8 mouse cellular contexts compared by ENCODE assay signal in genomic region chr15:100683041-100683440, GRCm38 (mm10). TPM values are rescaled to one million over a fixed set of nuclear protein-coding genes. Genes with fewer than 3 reads are reported as not detected.
A peak's percentile ranks its signal among the peaks of the same experiment; 100 is the strongest.
DNase-seq lines count a peak whose midpoint lies in the region; ATAC-seq lines count a peak whose summit lies in the region.

No protein-coding gene starts in this region.

- H3K36me3 ChIP-seq in forebrain, embryonic 10.5 days (replicated peaks) = no peaks in the 10 kb centered on the region
- no peaks in the 10 kb centered on the region for H3K36me3 ChIP-seq in forebrain, embryonic 15.5 days

- no peak overlapping the region for H3K4me2 ChIP-seq in forebrain, embryonic 15.5 days (replicated peaks)

- H3K4me1 ChIP-seq in forebrain, embryonic 10.5 days = peaks cover 30% of the 10 kb centered on the region
- no peaks in the 10 kb centered on the region for H3K4me1 ChIP-seq in forebrain, embryonic 15.5 days

- WGBS in forebrain, embryonic 10.5 days = 55% methylated on average over 2 of the region's 2 CpGs
- 50% methylated on average over 2 of the region's 2 CpGs for WGBS in forebrain, embryonic 15.5 days

- no peak overlapping the region for H3K4me3 ChIP-seq in forebrain, embryonic 10.5 days
- H3K4me3 ChIP-seq in forebrain, embryonic 15.5 days = no peak overlapping the region

- H3K27me3 ChIP-seq in forebrain, embryonic 10.5 days (ENCODE audit: poor library complexity, severe bottlenecking) = peaks cover 15% of the 10 kb centered on the region
- H3K27me3 ChIP-seq in forebrain, embryonic 15.5 days = no peaks in the 10 kb centered on the region

- H3K9ac ChIP-seq in forebrain, embryonic 15.5 days (replicated peaks) = no peak overlapping the region

- peak; percentile 73 for DNase-seq in forebrain, embryonic 10.5 days (ENCODE audit: extremely low spot score, low spot score)
- DNase-seq in ZHBTc4 (ENCODE audit: low read depth, low spot score) = peak; percentile 90
- DNase-seq in embryo, embryonic 10.5 days (ENCODE audit: low spot score) = peak; percentile 94
- peak; percentile 80 for DNase-seq in heart, adult 8-10 months (ENCODE audit: low spot score)
- peak; percentile 84 to 86 for DNase-seq in layer of hippocampus, postnatal 10 days (ENCODE audit: low spot score in 2 of 2)
- DNase-seq in lung, postnatal 25 days (ENCODE audit: low spot score) = peak; percentile 85
- peak; percentile 79 for DNase-seq in right cerebral cortex, postnatal 4 days

- H3K27ac ChIP-seq in forebrain, embryonic 10.5 days = no peak overlapping the region
- no peak overlapping the region for H3K27ac ChIP-seq in forebrain, embryonic 15.5 days (replicated peaks)

- no peaks in the 10 kb centered on the region for H3K9me3 ChIP-seq in forebrain, embryonic 10.5 days
- no peaks in the 10 kb centered on the region for H3K9me3 ChIP-seq in forebrain, embryonic 15.5 days

- no peak for ATAC-seq in forebrain, embryonic 15.5 days (replicated peaks)

RNA-seq across cellular contexts. Expression of gene Cela1, which starts 4.7 kb away (rescaled TPM):
- 1.4 and 1.8 TPM in 2 replicates for polyA plus RNA-seq in forebrain, embryonic 10.5 days (2016; fragmentation: Nextera tagmentation; extraction: Ambion mirVana)
- 0.43 and 0.97 TPM in 2 replicates for polyA plus RNA-seq in forebrain, embryonic 15.5 days (2015; fragmentation: Nextera tagmentation; extraction: Ambion mirVana)
- total RNA-seq in heart, adult 8-10 months (2022) = 1 to 10 TPM; 1.1 to 2.0 (median 1.5) TPM
- 1 to 10 TPM in 1 of 2 experiments, under 1 TPM in 1; 0.87 to 1.7 TPM for total RNA-seq in layer of hippocampus, postnatal 10 days (2021)

RNA-seq across cellular contexts. Expression of gene Bin2, which starts 13.7 kb away (rescaled TPM):
- 3.3 and 3.6 TPM in 2 replicates for polyA plus RNA-seq in forebrain, embryonic 10.5 days (2016; fragmentation: Nextera tagmentation; extraction: Ambion mirVana)
- 1.2 and 2.0 TPM in 2 replicates for polyA plus RNA-seq in forebrain, embryonic 15.5 days (2015; fragmentation: Nextera tagmentation; extraction: Ambion mirVana)
- 1 to 10 TPM in 2 of 4 experiments, under 1 TPM in 2; 0.84 to 2.6 (median 1.1) TPM for total RNA-seq in heart, adult 8-10 months (2022)
- 1 to 10 TPM; 3.9 to 4.8 TPM for total RNA-seq in layer of hippocampus, postnatal 10 days (2021)

RNA-seq across cellular contexts. Expression of gene Galnt6, which starts 46.1 kb away (rescaled TPM):
- not detected in 2 replicates for polyA plus RNA-seq in forebrain, embryonic 10.5 days (2016; fragmentation: Nextera tagmentation; extraction: Ambion mirVana)
- polyA plus RNA-seq in forebrain, embryonic 15.5 days (2015; fragmentation: Nextera tagmentation; extraction: Ambion mirVana) = 0.13 and 0.27 TPM in 2 replicates
- under 1 TPM; 0.54 to 0.86 (median 0.64) TPM for total RNA-seq in heart, adult 8-10 months (2022)
- total RNA-seq in layer of hippocampus, postnatal 10 days (2021) = under 1 TPM; 0.49 to 0.87 TPM

RNA-seq across cellular contexts. Expression of gene Smagp, which starts 46.3 kb away (rescaled TPM):
- polyA plus RNA-seq in forebrain, embryonic 10.5 days (2016; fragmentation: Nextera tagmentation; extraction: Ambion mirVana) = 4.3 and 4.6 TPM in 2 replicates
- polyA plus RNA-seq in forebrain, embryonic 15.5 days (2015; fragmentation: Nextera tagmentation; extraction: Ambion mirVana) = 1.8 and 2.5 TPM in 2 replicates
- total RNA-seq in heart, adult 8-10 months (2022) = 10 to 100 TPM; 10.9 to 20.2 (median 11.9) TPM
- 1 to 10 TPM; 1.7 to 4.1 TPM for total RNA-seq in layer of hippocampus, postnatal 10 days (2021)
